Mouse (Mus musculus): ENCODE measurements around the gene Chchd10. TPM values are rescaled to one million over a fixed set of nuclear protein-coding genes. Genes with fewer than 3 reads are reported as not detected.
A peak's percentile ranks its signal among the peaks of the same experiment; 100 is the strongest.

Chchd10 gene
- total RNA-seq, 2 experiments from 2014 or later: 34.4 to 54.0 TPM

- no peak for ATAC-seq (replicated peaks; ENCODE audit: poor library complexity)
Observed at GRCm38 (mm10) chr10:75948079-75948478, 15.1 kb downstream of the Chchd10 start.

GRCm38 (mm10) chr10:75949053-75950045, 16.4 kb downstream of the Chchd10 start:
- 0 out of 2 replicates have a peak, but pooled peaks have one; percentile 16 for ATAC-seq (replicated peaks; ENCODE audit: poor library complexity)

GRCm38 (mm10) chr10:75950791-75951210, 17.9 kb downstream of the Chchd10 start:
- ATAC-seq (replicated peaks; ENCODE audit: poor library complexity): no peak

GRCm38 (mm10) chr10:75951424-75952050, 18.6 kb downstream of the Chchd10 start:
- ATAC-seq (replicated peaks; ENCODE audit: poor library complexity): peak; percentile 54

- ATAC-seq (replicated peaks; ENCODE audit: poor library complexity): peak; percentile 62
Observed at GRCm38 (mm10) chr10:75954381-75954811, 21.5 kb downstream of the Chchd10 start, which contains the start of gene Gm5134. Gene Gm5134, plus strand, starts transcription at chr10:75954514.

GRCm38 (mm10) chr10:75973846-75974245, 40.9 kb downstream of the Chchd10 start:
- no peak for ATAC-seq (replicated peaks; ENCODE audit: poor library complexity)

- peak; percentile 55; the same call in 1 of the 2 replicates for ATAC-seq (replicated peaks; ENCODE audit: poor library complexity)
Observed at GRCm38 (mm10) chr10:75975216-75975615, 42.3 kb downstream of the Chchd10 start.

GRCm38 (mm10) chr10:75978119-75978834, 45.3 kb downstream of the Chchd10 start:
- ATAC-seq (replicated peaks; ENCODE audit: poor library complexity): peak; percentile 63

GRCm38 (mm10) chr10:75978835-75979157, 45.9 kb downstream of the Chchd10 start:
- ATAC-seq (replicated peaks; ENCODE audit: poor library complexity): no peak

- ATAC-seq (replicated peaks; ENCODE audit: poor library complexity): no peak
Observed at GRCm38 (mm10) chr10:75979432-75979831, 46.5 kb downstream of the Chchd10 start.

Other genes starting within 250 kb of the Chchd10 start
- 32.0 and 36.5 TPM in 2 replicates for gene Cabin1, start 168.8 kb upstream of the Chchd10 start, total RNA-seq (2015)
- 29.6 and 37.8 TPM in 2 replicates for gene Cabin1, start 168.8 kb upstream of the Chchd10 start, total RNA-seq (2017)
- gene Ddt, start 159.7 kb upstream of the Chchd10 start, total RNA-seq (2015): 51.7 and 60.3 TPM in 2 replicates
- 54.4 and 60.1 TPM in 2 replicates for gene Ddt, start 159.7 kb upstream of the Chchd10 start, total RNA-seq (2017)
- gene Gm20441, start 152.2 kb upstream of the Chchd10 start, total RNA-seq (2015): not detected in 2 replicates
- gene Gm20441, start 152.2 kb upstream of the Chchd10 start, total RNA-seq (2017): not detected in 2 replicates
- gene Gstt3, start 151.7 kb upstream of the Chchd10 start, total RNA-seq (2015): 4.9 and 5.5 TPM in 2 replicates
- 3.2 and 4.7 TPM in 2 replicates for gene Gstt3, start 151.7 kb upstream of the Chchd10 start, total RNA-seq (2017)
- gene Gstt1, start 134.5 kb upstream of the Chchd10 start, total RNA-seq (2015): not detected in 2 replicates
- gene Gstt1, start 134.5 kb upstream of the Chchd10 start, total RNA-seq (2017): 2.3 TPM in 1 of 2 replicates, not detected in the other
- gene Gstt4, start 110.6 kb upstream of the Chchd10 start, total RNA-seq (2015): not detected in 2 replicates
- gene Gstt4, start 110.6 kb upstream of the Chchd10 start, total RNA-seq (2017): not detected in 2 replicates
- gene Gstt2, start 95.7 kb upstream of the Chchd10 start, total RNA-seq (2015): 23.8 and 24.1 TPM in 2 replicates
- 14.2 and 21.6 TPM in 2 replicates for gene Gstt2, start 95.7 kb upstream of the Chchd10 start, total RNA-seq (2017)
- 477 and 576 TPM in 2 replicates for gene Mif, start 72.9 kb upstream of the Chchd10 start, total RNA-seq (2015)
- gene Mif, start 72.9 kb upstream of the Chchd10 start, total RNA-seq (2017): 746 and 790 TPM in 2 replicates
- 0.54 and 0.64 TPM in 2 replicates for gene Derl3, start 39.7 kb upstream of the Chchd10 start, total RNA-seq (2015)
- 0.95 and 2.2 TPM in 2 replicates for gene Derl3, start 39.7 kb upstream of the Chchd10 start, total RNA-seq (2017)
- gene Smarcb1, start 11.5 kb upstream of the Chchd10 start, total RNA-seq (2015): 66.3 and 72.0 TPM in 2 replicates
- 77.3 and 86.5 TPM in 2 replicates for gene Smarcb1, start 11.5 kb upstream of the Chchd10 start, total RNA-seq (2017)
- 0.57 TPM in 1 of 2 replicates, not detected in the other for gene Mmp11, start 3.4 kb downstream of the Chchd10 start, total RNA-seq (2015)
- 10.1 TPM in 1 of 2 replicates, not detected in the other for gene Mmp11, start 3.4 kb downstream of the Chchd10 start, total RNA-seq (2017)
- not detected in 2 replicates for gene Gm867, start 7.5 kb downstream of the Chchd10 start, total RNA-seq (2015)
- gene Gm867, start 7.5 kb downstream of the Chchd10 start, total RNA-seq (2017): not detected in 2 replicates
- 1.5 TPM in 1 of 2 replicates, not detected in the other for gene Vpreb3, start 9.9 kb downstream of the Chchd10 start, total RNA-seq (2015)
- not detected in 2 replicates for gene Vpreb3, start 9.9 kb downstream of the Chchd10 start, total RNA-seq (2017)
- 0.35 and 0.66 TPM in 2 replicates for gene Gm5134, start 21.4 kb downstream of the Chchd10 start, total RNA-seq (2015)
- gene Gm5134, start 21.4 kb downstream of the Chchd10 start, total RNA-seq (2017): 0.78 and 0.79 TPM in 2 replicates
- 7.4 and 8.7 TPM in 2 replicates for gene Zfp280b, start 99.5 kb downstream of the Chchd10 start, total RNA-seq (2015)
- gene Zfp280b, start 99.5 kb downstream of the Chchd10 start, total RNA-seq (2017): 5.7 and 8.0 TPM in 2 replicates
- not detected in 2 replicates for gene Slc5a4b, start 177.8 kb downstream of the Chchd10 start, total RNA-seq (2015)
- not detected in 2 replicates for gene Slc5a4b, start 177.8 kb downstream of the Chchd10 start, total RNA-seq (2017)
- gene Slc5a4a, start 214.3 kb downstream of the Chchd10 start, total RNA-seq (2015): not detected in 2 replicates
- not detected in 2 replicates for gene Slc5a4a, start 214.3 kb downstream of the Chchd10 start, total RNA-seq (2017)

All from megakaryocyte progenitor cell, adult 5-6 weeks (primary cell).